Mouse (Mus musculus): Measurements from ENCODE around the gene Gm21970.
"Not testable (repeated sequence)": the region's sequence is repeated elsewhere in the genome, so short reads cannot be mapped to it uniquely, and the experiment has no call there.

Gene Gm21970

DNA sequence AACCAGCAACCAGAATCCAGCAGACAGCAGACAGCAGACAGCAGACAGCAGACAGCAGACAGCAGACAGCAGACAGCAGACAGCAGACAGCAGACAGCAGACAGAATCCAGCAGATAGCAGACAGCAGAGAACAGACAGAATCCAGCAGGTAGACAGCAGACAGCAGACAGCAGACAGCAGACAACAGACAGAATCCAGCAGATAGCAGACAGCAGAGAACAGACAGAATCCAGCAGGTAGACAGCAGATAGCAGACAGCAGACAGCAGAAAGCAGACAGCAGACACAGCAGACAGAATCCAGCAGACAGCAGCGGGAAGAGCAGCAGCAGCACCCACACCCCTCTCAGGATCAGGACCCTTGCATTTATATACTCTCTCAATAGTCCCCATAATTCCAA is 47.1 kb downstream of the Gm21970 start:
- not testable (repeated sequence) for DNase-seq (ENCODE audit: low spot score)

DNA sequence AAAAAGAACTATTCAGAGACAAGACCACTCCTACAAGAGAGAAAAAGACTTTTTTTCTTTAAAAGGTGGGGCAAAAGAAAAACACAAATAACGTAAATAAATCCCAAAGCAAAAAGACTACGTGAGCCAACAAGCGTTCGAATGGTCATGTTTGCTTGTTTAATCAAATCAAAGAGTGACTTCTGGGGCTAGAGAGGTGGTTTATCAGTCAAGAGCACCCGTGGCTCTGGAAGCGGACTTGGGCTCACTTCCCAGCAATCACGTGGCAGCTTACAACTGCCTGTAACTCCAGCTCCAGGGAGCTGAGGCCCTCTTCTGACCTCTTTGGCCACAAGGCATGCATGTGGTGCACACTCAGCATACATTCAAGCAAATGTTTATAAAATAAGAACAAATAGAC is 49.8 kb downstream of the Gm21970 start:
- peak; percentile 72 for DNase-seq (ENCODE audit: low spot score)

DNA sequence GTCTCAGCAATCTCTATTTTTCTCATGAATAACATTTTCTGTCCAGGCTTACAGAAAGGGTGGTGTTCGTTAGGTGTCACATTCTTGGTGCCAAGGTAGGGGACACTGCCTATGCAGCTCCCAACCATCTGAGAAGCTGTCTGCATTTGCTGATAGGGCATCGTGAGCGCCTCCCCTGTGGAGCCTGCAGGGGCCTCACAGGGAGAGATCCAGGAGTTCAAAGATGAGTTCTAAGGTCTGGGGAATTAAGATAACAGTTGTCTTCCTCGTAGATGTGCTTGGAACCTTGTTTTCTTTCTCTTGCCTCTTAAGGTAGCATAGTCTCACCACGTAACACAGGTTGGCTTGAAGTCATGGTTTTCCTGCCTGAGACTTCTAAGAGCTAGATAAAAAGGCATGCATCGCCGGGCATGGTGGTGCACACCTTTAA is 50.3 kb downstream of the Gm21970 start:
- no peak for DNase-seq (ENCODE audit: low spot score)

DNA sequence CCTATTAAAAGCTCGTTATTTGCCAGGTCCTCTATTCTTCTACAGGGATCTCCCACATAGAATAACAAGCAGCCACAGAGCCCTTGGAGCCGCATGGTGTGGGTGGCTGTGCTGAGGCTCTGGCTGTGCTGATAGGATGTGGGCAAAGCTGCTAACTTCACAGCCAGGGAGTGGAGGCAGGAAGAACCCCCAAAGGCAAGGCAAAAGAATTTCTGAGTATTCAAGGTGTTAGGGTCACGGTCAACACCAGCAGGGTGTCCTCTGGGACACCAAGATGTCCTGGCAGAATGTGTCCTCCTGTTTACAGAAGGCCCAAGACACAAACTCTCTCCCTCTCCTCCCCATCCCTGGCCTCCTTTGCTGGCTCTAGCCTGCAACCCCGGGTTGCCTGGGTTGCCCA is 50.9 kb downstream of the Gm21970 start:
- DNase-seq (ENCODE audit: low spot score) = no peak

DNA sequence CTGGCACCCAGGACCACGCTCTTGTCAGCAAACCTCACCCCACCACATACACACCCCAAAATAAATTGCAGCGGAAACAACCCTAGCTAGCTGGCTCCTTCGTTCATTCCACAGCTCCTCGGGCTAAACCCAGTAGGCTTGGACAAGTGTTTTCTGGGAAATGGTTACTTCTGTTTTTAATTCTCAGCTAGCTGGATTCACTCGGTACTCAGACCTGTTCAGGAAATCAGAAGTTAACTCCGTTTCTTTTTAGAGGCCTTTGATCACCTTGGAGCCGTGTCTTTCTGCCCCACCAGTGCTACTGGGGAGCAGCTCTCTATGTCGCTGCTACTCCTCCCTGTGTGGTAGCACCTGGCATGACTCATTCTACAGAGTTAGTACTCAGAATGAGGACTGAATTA is 51.7 kb downstream of the Gm21970 start:
- no peak for DNase-seq (ENCODE audit: low spot score)

DNA sequence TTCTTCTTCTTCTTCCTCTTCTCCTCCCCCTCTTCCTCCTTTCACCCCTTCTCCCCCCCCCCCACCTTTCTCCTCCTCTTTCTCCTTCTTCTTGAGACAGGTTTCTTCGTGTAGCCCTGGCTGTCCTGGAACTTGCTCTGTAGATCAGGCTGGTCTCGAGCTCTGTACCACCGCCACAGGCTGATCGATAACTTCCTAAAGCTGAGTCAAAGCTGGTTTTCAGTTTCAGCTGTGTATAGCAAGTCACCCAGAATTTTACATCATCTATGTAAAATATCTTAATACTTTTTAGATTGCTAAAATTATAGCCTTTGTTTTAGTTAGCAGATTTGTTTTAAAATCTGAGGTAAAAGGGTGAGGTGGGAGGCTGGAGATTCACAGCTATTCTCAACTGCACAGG is 53.3 kb downstream of the Gm21970 start:
- DNase-seq (ENCODE audit: low spot score) = no peak

DNA sequence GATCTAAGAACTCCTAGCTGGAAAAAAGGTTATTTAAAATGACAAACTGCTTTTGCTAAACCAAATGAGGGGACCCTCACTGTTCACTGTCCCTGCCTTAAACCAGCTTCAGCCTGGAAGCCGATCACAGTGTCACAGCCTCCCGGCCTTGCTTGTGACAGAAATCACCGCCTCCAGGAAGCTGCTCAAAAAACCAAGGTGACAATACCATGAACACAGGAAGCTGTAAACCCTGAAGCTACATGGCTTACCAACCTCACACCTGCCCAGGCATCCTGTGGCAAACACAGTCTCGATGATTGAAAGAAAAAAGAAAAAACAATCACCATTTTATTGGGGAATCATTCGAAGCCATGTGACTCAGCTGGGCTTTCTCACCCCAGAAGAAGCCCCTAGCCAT is 54.0 kb downstream of the Gm21970 start:
- DNase-seq (ENCODE audit: low spot score) = no peak

DNA sequence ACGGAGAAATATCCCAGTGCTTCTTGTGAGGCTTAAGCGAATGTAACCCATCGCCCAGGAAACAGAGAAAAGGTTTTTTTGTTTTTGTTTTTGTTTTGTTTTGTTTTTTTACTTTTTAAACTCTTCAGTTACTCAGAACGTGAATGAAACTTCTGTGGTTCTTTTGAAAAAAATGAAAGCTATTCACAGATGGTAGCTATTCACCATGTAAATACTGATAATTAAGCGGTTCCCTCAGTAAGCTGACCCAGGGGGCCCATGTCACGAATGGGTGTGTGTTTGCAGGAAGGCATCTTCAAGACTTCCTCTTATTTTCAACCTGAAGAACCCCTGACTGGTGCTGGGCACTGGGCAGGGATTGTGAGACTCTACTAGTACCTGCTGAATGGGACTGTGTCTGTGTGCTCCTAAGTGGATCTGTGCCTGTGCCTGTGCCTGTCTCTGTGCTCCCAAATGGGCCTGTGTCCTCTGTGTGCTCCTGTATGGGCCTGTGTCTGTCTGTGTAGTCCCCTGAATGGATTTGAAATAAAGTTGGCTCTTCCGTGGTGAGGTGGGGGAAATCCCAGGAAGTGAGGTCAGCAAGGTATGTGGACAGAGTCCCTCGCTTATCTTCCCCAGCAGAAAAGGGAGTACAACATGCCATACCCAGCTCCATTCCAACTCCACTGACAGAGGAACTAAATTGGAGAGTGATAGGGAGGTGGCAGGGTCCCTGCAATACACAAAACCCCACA is 55.4 kb downstream of the Gm21970 start:
- no peak for DNase-seq (ENCODE audit: low spot score)

DNA sequence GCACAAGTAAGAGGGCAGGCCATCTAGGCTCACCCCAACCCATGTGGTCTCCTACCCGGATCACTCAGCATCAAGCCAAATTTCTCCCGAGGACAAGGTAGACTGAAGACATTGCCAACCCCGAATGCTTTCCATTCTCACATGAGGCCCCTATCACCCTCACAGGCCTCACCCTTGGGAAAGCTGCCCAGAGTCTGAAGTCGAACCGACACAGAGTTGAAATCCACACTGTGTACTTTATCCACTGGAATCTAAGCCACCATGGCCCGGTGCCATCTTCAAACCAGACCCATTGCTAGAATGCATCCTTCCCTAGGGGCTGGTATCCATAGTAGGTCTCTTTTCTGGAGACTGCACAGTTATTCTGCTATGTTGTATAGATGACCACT is 56.0 kb downstream of the Gm21970 start:
- no peak for DNase-seq (ENCODE audit: low spot score)

DNA sequence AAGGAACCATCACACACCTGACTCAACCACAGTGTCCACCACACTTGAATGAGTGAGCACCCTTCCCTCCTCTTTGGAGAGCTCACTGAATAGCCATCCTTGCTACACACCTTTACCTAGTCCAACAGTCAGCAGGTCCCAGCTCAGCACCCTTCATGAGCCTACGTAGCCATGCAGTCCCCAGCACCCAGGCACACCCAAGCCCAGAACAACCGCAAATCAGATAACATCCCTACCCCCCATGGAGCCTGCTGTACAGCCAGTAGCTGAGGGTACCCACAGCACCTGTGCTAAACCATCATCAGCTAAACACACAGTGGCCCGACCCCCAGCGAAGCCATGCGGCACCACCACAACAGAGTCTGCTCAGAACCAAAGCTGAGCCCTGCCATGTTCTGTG is 56.6 kb downstream of the Gm21970 start:
- DNase-seq (ENCODE audit: low spot score) = no peak

DNA sequence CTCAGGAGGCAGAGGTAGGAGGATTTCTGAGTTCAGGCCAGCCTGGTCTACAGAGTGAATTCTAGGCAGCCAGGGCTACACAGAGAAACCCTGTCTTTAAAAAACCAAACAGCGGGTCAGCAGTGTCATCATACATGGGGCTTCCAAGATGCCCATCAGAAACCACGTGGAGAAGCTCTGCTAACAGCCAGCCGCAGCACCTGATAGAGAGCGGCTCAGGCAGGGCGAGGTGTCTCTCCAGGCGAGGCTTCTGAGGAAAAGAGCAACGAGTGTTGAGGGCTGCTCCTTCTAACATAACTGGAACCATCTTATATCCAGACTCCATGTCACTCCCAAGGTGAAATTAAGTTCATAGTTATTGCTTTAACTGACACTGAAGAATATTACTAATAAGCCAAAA is 57.4 kb downstream of the Gm21970 start:
- DNase-seq (ENCODE audit: low spot score) = no peak

DNA sequence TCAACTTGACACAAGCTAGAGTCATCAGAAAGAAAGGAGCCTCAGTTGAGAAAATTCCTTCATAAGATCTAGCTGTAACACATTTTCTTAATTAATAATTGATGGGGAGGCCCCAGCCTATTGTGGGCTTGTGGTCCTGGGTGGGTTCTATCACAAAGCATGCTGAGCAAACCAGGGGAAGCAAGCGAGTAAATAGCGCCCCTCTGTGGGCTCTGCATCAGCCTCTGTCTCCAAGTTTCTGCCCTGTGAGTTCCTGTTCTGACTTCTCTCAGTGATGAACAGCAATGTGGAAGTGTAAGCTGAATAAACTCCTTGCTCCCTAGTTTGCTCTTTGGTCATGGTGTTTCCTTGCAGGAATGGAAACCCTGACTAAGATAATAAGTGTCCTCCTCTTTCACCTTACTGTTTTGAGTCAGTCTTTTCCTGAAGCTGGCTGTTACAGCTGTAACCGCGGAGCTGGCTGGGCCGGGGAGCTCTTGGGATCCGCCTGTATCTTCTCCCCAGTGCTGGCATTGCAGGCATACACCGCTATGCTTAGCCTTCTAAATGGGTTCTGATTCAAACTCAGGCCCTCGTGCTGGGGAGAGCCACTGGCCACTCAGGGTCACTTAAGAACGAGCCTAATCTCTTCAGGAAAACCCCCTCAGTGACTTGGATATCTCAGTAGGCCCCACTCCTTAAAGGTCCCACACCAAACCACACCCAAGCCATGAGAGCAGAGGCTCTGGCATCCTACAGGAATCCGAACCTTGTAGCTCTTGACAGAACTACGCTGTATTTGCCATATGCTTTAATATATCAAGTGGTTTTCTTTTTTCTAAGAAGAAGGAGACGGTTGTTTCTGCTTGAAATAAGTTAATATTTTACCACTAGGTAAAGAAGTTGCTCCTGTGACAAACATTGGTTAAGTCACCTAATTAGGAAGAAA is 58.9 kb downstream of the Gm21970 start:
- no peak for DNase-seq (ENCODE audit: low spot score)

DNA sequence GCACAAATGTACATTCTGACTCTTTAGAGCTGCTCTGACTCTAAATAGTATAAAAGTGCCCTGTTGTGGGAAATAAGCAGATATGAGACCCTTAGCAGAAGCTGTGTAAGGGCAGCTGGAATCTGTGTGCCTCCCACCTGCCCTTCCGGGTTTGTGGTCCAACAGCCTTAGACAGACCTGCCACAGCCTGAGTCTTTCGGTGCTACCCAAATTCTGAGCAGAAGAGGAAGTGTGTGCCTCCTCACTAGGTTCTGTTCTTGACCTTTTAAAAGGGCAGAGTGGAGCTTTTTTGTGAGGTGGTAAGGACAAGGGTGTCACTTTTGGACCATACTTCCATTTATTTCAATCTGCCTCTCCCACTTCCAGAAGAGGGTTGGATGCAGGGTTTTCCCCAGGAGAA is 60.4 kb downstream of the Gm21970 start:
- no peak for DNase-seq (ENCODE audit: low spot score)

DNA sequence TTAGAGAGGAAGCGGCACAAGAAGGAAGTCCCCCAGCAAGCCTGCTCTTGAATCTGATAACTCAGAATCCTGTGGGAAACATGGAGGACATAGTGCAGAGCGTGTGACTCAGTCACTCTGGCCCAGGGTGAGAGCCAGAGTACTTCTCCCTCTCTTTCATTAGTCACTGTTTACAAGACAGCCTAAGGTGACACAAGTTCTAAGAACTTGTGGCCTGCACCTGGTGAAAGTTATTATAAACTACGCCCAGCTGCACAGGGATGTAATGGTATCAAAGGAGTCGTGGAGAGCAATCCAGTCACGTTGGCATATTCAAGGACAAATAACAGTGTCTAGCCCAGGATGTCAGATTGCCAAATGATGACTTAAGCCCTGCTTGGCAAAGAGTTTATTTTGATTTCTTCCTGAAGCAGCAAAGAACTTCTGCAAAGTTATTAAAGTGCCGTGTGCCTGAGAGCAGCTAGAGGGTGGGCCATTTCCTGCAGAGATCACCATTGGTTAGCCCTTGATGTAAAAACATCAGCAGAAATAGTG is 60.9 kb downstream of the Gm21970 start:
- peak; percentile 57 for DNase-seq (ENCODE audit: low spot score)

DNA sequence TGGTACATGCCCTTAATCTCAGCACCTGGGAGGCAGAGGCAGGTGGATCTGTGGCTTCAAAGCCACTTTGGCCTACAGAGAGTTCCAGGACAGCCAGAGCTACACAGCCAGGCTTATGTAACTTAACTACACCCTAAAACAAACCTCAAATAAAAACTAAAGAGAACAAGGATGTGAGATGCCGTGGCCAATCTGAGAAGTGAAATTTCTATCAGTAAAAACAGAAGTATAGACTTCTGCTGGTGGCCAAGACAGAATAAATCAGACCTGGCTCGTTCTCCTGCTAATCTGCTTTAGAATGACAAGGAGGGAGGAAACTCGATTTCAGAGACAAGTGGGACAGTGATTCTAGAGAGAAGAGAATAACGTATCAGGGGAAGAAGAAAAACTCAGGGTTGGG is 64.3 kb downstream of the Gm21970 start:
- no peak for DNase-seq (ENCODE audit: low spot score)

DNA sequence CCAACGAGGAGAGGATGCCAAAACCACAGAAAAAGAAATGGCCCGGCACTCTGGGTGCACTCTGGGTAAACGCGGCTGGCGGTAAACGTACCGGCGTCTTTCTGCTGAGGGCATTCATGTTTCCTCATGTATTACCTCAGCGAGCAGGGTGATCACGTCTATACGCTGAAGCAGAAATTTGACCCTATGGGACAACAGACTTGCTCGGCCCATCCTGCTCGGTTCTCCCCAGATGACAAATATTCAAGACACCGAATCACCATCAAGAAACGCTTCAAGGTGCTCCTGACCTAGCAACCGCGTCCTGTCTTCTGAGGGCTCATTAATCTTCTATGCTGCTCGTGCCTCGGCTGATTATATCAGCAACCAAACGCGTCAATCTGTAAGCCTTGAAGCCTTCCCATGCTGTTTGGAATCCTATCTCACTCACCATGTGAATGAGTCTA is 66.8 kb downstream of the Gm21970 start:
- no peak for DNase-seq (ENCODE audit: low spot score)

DNA sequence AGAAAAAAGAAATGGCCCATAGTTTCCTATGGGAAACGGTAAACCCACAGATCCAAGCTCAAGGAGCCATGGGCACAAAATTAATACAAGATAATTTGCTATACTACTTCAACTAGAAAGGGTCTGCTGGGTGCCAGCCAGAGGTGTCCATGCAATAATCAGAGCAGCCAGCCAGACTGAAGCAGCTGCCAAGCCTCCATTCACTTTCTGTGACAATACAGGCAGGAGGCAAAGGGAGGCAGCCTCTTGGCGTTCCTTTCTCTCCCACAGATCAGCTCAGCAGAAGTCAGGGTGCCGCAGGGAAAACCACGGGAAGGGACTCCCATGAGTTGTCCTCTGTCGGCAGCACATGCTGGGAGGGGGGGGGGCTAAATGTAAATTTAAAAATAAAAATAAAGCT is 67.5 kb downstream of the Gm21970 start:
- DNase-seq (ENCODE audit: low spot score) = no peak

DNA sequence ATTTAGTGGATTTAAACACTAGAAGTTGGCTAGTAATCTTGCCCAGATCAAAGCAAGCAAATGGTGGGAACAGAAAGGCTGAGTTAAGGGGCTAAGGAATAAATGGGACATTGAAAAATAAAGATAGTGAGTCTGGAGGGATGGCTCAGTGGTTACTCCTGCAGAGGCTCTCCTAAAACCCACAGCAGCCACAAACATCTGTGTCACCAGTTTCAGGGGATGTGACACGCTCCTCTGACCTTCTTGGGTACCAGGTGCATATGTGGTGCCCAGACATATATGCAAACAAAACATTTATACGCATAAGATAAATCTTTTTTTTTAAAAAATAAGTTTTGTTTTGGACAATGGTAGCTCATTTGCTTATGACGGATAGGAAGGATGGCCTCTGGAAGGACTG is 67.9 kb downstream of the Gm21970 start:
- DNase-seq (ENCODE audit: low spot score) = no peak

DNA sequence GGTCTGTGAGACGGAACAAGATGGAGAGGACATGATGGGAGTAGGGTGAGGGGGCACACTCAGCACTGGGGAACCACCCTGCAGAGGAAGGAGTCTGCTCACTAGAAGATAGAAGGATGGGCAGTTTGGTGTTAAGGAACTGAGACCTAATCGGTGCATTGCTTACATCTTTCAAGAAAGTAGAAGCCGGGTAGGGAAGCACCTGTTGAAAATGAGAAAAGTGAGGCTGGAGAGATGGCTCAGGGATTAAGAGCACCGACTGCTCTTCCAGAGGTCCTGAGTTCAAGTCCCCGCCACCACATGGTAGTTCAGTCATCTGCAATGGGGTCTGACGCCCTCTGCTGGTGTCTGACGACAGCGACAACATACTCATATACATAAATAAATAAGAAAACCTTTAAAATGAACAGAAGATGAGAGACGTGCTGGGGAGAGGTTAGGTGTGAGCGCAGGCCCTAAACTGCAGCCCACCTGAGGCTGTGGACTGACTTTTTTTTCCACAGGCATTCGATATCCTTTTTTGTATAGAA is 68.4 kb downstream of the Gm21970 start:
- DNase-seq (ENCODE audit: low spot score) = no peak

DNA sequence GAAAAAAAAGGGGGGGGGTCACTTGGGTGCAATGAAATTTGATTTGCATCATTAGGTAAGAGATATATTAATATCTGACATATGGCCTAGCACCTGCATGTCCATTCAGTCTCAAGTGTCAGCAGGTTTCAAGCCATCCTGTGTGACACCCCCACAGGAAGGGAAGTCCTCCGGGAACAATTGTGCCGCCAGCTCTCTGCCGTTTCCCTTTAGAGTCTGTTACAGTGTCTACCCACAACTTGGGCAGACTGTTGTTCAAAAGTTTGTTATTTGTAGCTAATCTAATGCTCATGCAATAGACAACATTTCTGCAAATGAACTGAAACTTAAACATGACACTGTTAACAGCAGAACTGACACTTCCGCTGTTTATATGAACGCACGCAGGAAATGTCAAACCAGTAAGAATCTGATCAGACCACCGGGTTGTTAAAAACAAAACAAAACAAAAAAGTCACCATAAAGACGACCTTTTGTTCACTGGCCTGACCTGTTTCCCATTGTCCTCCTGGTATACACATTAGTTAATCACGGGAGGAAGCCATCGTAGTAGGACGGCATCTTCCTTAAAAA is 69.6 kb downstream of the Gm21970 start:
- DNase-seq (ENCODE audit: low spot score) = no peak

DNA sequence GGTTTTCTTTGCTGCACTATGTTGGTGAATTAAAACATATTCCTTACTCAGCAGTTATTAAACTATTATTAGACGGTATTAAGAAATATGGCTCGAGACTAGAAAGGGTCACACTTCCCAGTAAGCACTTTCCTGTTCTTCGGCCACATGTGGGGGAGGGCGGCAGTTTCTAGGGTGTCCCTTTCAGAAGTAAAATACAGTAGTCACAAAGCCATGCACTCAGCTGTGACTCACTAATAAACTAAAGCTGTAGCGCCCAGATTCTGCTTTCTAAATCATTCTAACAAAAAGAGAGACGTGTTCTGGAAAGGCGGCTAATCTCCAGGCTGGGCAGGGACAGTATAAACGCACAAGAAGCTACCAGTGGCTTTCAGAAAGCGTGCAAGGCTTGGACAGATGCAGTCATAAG is 70.3 kb downstream of the Gm21970 start:
- no peak for DNase-seq (ENCODE audit: low spot score)

DNA sequence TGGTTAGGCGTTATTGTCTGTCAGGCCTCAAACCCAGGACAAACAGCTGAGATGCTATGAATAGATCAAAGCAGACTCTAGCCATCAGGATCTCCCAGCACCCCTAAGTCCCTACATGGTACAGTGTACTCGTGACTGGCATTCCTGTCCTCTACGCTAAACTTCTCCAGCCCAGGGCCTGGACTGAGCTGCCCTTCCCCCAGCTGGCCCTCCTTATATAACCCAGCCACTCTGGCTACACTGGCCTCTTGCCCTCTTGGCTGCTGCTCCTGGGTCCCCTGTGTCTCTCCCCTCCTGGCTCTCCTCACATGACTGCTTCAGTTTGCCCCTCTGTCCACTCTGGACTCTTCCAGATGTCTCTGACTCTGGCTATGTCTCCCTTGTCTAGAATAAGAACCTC is 71.1 kb downstream of the Gm21970 start:
- DNase-seq (ENCODE audit: low spot score) = no peak

All from ovary, adult 18-20 months (tissue).